Mouse (Mus musculus) left cerebral cortex, postnatal 36 days (tissue): Measurements from ENCODE around the gene Prim2. TPM values are rescaled to one million over a fixed set of nuclear protein-coding genes. Genes with fewer than 3 reads are reported as not detected.

Experiments
- DNase-seq, 2 experiments: peaks; one replicate each; pipeline ENCODE4 v3.0.0; 2021 to 2022; ENCODE audit warnings: low spot score in 2 of 2, mixed read lengths in 1 of 2
- intact Hi-C: fragments of 180-260 bp; cut with DNase I; formaldehyde crosslinking; loops from one replicate; pipeline ENCODE4 v1.15.1; 2025
- total RNA-seq, 2 experiments: library from RNA; stranded (reverse); gene quantifications; 2 replicates each; pipeline ENCODE4 v1.2.3; 2021

The Prim2 gene
- 1 to 10 TPM; 6.3 to 7.1 TPM for total RNA-seq

DNA sequence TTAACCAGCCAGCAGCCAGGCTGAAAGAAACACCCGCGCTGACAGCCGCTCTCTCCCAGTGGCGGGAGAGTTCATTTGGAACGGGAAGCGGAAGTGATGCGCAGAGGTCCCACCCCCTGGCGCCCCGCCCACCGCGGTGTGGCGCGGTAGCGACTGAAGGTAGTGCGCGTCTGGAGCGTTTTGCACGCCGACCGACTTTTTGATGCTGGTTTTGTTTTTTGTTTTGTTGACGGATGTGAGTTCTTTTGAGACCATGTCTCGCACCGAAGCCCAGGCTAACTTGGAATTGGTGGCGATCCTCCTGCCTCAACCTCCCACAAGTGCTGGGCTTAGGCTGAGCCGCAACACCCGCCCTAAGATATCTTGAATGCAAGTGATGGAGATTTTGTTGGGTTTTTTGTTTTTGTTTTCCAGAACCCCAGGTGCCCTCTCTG, at the start of gene Prim2:
Gene Prim2, minus strand, starts transcription at position 88 of the 434 bp plus-strand sequence.
- intact Hi-C loops, result loop anchor here (2.0 to 5.0 kb wide), 2 partner anchors 69 to 293 kb away; no protein-coding TSS in a partner anchor
- DNase-seq, result peak; percentile 85 to 87

GRCm38 (mm10) chr1:33717636-33718035, 48.0 kb upstream of the Prim2 start:
- intact Hi-C loops, result no loop called here
- DNase-seq, result no peak

- intact Hi-C loops, result no loop called here
These were observed 45.2 kb upstream of the Prim2 start for GRCm38 (mm10) chr1:33714796-33715195.

GRCm38 (mm10) chr1:33712026-33712425, 42.4 kb upstream of the Prim2 start:
- intact Hi-C loops, result no loop called here
- no peak for DNase-seq

More at GRCm38 (mm10) chr1:33714796-33715195, 45.2 kb upstream of the Prim2 start:
- no peak for DNase-seq

- intact Hi-C loops, result no loop called here
- no peak for DNase-seq
These were observed 40.0 kb upstream of the Prim2 start for GRCm38 (mm10) chr1:33709615-33710014.

- no peak for DNase-seq
- intact Hi-C loops, result no loop called here
These were observed 31.6 kb upstream of the Prim2 start for GRCm38 (mm10) chr1:33701244-33701643.

GRCm38 (mm10) chr1:33696016-33696415, 26.4 kb upstream of the Prim2 start:
- no peak for DNase-seq
- intact Hi-C loops, result no loop called here

- intact Hi-C loops, result no loop called here
- DNase-seq, result no peak
These were observed 24.3 kb upstream of the Prim2 start for GRCm38 (mm10) chr1:33693893-33694292.

GRCm38 (mm10) chr1:33690087-33690448, 20.5 kb upstream of the Prim2 start:
- intact Hi-C loops, result no loop called here
- no peak for DNase-seq

DNA sequence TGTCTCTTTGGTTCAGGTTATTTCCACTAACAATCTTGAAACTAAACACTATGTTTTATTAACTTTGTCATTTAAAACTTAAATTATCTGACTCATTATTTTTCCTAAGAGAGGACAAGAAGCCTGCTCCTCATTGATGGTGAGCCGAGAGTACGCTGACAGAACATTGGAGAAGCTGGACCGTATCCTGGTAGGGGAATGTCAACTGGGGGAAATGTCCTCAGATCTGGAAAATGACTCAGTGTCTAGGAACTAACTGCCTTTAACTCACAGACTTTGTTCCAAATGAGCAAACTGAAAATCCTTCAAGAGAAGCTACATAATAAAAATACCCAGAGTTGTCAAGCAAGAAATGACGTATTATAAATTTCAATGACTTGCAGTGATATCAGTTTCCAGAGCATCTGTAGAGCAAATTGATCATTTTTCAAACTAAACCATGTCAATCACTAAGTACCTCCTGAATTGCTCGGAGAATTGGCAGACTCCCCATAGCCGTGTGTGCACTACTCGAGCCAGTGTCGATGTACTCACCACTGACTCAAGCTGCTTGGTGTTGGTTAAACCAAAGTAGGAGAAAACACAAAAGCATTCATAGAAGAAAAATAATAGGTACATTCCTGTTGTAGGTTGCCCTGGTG, 20.0 kb upstream of the Prim2 start:
- no peak for DNase-seq
- intact Hi-C loops, result no loop called here

DNA sequence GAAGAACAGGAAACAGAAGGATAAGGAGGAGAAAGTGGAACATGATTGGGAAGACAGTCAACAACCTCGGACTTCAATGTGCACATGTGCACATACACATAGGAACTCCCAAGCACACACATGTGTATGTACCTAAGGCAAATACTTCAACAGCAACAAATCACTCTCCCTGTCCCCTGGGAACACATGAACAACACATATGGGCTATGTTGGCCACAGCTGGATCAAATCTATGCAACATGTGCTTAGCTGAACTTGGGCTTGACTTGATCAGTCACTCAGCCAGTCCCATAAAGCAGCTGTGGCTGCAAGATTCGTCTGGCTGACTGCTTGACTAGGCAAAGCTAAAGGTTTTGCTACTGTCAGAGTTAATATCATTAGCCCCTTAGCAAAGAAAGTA, 19.2 kb upstream of the Prim2 start:
- intact Hi-C loops, result no loop called here

DNA sequence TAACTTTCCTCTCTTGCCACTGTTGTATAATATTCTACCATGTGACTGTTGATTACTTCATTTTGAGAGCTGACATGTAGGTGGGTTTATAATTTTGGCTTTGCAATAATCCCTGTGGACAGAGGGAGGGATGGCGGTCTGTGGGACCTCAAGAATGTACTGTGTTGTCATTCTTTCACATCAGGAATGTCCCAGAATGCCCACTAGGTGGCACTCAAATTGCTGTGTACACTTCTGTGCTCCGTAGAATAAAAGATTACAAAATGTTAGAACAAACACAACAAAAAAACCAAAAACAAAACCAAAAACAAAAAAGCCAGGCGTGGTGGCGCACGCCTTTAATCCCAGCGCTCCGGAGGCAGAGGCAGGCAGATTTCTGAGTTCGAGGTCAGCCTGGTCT, 14.9 kb upstream of the Prim2 start:
- no peak for DNase-seq
- intact Hi-C loops, result no loop called here

More for the DNA sequence above, 19.2 kb upstream of the Prim2 start:
- DNase-seq, result no peak

GRCm38 (mm10) chr1:33680890-33681289, 11.3 kb upstream of the Prim2 start:
- intact Hi-C loops, result no loop called here
- no peak for DNase-seq

- intact Hi-C loops, result no loop called here
These were observed 10.8 kb upstream of the Prim2 start for GRCm38 (mm10) chr1:33680435-33680834.

GRCm38 (mm10) chr1:33673158-33673960, 3.8 kb upstream of the Prim2 start:
- DNase-seq, result no peak
- intact Hi-C loops, result loop anchor here (5.0 kb wide), 1 partner anchor 289 kb away; no protein-coding TSS in a partner anchor

More at GRCm38 (mm10) chr1:33680435-33680834, 10.8 kb upstream of the Prim2 start:
- no peak for DNase-seq

DNA sequence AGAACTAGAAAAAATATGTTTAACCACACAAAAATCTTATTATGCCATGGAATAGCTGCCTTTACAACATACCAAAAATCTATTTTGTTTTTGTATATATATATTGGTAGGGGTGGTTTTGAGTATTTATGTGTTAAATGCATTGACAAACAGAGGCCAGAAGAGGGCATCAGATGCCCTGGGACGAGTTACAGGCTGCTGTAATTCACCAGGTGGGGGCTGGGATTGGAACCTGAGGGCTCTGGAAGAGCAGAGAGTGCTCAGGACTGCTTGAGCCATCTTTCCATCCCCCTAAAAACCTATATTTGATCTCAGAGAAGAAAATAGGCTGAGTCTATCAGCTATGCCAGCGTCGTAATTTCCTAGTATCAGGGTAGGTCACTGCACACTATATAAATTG, 2.9 kb upstream of the Prim2 start:
- peak; percentile 17 to 18 for DNase-seq
- intact Hi-C loops, result loop anchor here (5.0 kb wide), 1 partner anchor 290 kb away; no protein-coding TSS in a partner anchor

- DNase-seq, result no peak
These were observed 2.5 kb upstream of the Prim2 start for GRCm38 (mm10) chr1:33672083-33672482.

DNA sequence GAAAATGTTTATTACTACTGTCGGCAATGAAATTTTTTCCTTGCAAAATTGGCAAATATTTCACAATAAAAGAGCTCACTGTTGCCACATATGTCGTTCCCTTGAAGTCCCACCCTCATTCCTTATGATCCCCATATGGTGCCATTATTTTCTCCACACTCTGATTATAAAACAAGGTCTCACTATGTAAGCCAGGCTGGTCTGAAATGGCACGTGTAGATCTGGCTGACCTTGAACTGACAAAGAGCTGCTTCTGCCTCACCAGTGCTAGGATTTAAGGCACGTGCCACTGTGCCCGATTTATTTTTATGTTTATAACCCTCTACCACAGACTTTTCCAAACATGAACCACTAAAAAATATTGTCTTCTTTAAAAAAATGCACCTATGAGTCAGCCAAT, 1.8 kb upstream of the Prim2 start:
- DNase-seq, result no peak
- intact Hi-C loops, result loop anchor here (2.0 to 5.0 kb wide), 2 partner anchors 67 to 291 kb away; no protein-coding TSS in a partner anchor

More at GRCm38 (mm10) chr1:33672083-33672482, 2.5 kb upstream of the Prim2 start:
- intact Hi-C loops, result loop anchor here (5.0 kb wide), 1 partner anchor 290 kb away; no protein-coding TSS in a partner anchor

- peak; percentile 63 to 70 for DNase-seq
- intact Hi-C loops, result loop anchor here (2.0 to 5.0 kb wide), 2 partner anchors 69 to 292 kb away; no protein-coding TSS in a partner anchor
These were observed 595 bp upstream of the Prim2 start for GRCm38 (mm10) chr1:33670164-33670616.

- intact Hi-C loops, result no loop called here
- no peak for DNase-seq
These were observed 5.9 kb downstream of the Prim2 start for GRCm38 (mm10) chr1:33663605-33664117.
